Mouse (Mus musculus): ENCODE measurements around the gene Ccdc81. TPM values are rescaled to one million over a fixed set of nuclear protein-coding genes. Genes with fewer than 3 reads are reported as not detected.
A peak's percentile ranks its signal among the peaks of the same experiment; 100 is the strongest.

Ccdc81 gene
- polyA plus RNA-seq, 1 experiment from 2014 or later: not detected

DNA sequence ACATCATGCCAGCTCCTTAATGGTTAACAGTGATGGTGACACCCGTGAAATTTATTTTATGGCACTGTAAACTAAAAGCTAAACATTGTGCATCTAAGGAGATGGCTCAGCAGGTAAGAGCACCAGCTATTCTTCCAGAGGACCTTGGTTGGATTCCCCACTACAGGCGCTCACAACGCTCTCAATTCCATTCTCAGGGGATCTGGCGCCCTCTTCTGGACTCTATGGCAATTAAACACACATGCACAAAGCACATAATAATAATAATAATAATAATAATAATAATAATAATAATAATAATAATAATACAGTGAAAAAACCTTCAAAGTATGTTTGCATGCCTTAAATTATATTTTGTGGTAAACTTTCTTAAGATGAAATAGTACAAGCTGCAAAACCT, 11.6 kb downstream of the Ccdc81 start:
- ATAC-seq (ENCODE audit: insufficient number of reproducible peaks, insufficient read depth, low FRiP score, low read depth): no peak
- no peak overlapping the region for H3K4me2 ChIP-seq (replicated peaks; ENCODE audit: low read depth, low read length)
- WGBS: 38% methylated on average over 4 of the region's 4 CpGs

GRCm38 (mm10) chr7:89891412-89891811, 12.0 kb downstream of the Ccdc81 start:
- H3K9ac ChIP-seq (replicated peaks; ENCODE audit: low read depth, low read length): no peak overlapping the region
- WGBS: 82% methylated on average over 5 of the region's 5 CpGs

More for the DNA sequence above, 11.6 kb downstream of the Ccdc81 start:
- Histone ChIP-seq H3K9me3 (ENCODE audit: control insufficient read depth, low read depth, low read length) (no peaks in the 10 kb centered on the region), H3K27ac (ENCODE audit: low read length) (no peak overlapping the region), H3K4me1 (ENCODE audit: control insufficient read depth, insufficient read depth, low read length) (no peaks in the 10 kb centered on the region), H3K4me3 (ENCODE audit: low read depth, low read length) (no peak overlapping the region), H3K36me3 (ENCODE audit: control insufficient read depth, insufficient read depth, low read length) (no peaks in the 10 kb centered on the region), H3K27me3 (ENCODE audit: control insufficient read depth, insufficient read depth, low read length) (no peaks in the 10 kb centered on the region), H3K9ac (replicated peaks; ENCODE audit: low read depth, low read length) (no peak overlapping the region)

DNA sequence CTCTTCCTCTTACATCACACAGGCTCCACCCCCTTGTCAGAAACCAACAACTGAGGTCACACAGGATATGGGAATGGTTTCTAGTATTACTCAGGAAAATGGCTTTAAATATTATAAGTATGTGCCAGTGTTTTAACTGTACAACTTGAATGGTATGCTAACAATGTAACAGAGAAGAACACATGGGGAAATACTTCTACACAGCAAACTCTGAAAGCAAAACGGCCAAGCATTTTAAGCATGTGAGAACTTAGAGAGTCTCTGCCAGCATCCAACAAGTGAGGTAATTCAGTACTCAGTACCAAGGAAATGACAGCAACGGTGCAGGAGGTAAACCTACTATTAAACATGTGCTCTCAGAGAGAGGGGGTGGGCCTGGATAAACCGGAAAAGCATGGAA, 18.9 kb downstream of the Ccdc81 start:
- no peaks in the 10 kb centered on the region for H3K4me1 ChIP-seq (ENCODE audit: control insufficient read depth, insufficient read depth, low read length)
- H3K27me3 ChIP-seq (ENCODE audit: control insufficient read depth, insufficient read depth, low read length): no peaks in the 10 kb centered on the region
- WGBS: 48% methylated on average over 3 of the region's 3 CpGs
- no peak overlapping the region for H3K4me3 ChIP-seq (ENCODE audit: low read depth, low read length)
- H3K36me3 ChIP-seq (ENCODE audit: control insufficient read depth, insufficient read depth, low read length): no peaks in the 10 kb centered on the region
- H3K9me3 ChIP-seq (ENCODE audit: control insufficient read depth, low read depth, low read length): no peaks in the 10 kb centered on the region
- ATAC-seq (ENCODE audit: insufficient number of reproducible peaks, insufficient read depth, low FRiP score, low read depth): no peak
- H3K4me2 ChIP-seq (replicated peaks; ENCODE audit: low read depth, low read length): no peak overlapping the region
- no peak overlapping the region for H3K27ac ChIP-seq (ENCODE audit: low read length)
- no peak overlapping the region for H3K9ac ChIP-seq (replicated peaks; ENCODE audit: low read depth, low read length)

More at GRCm38 (mm10) chr7:89891412-89891811, 12.0 kb downstream of the Ccdc81 start:
- Histone ChIP-seq H3K4me1 (ENCODE audit: control insufficient read depth, insufficient read depth, low read length) (no peaks in the 10 kb centered on the region), H3K4me3 (ENCODE audit: low read depth, low read length) (no peak overlapping the region), H3K36me3 (ENCODE audit: control insufficient read depth, insufficient read depth, low read length) (no peaks in the 10 kb centered on the region), H3K4me2 (replicated peaks; ENCODE audit: low read depth, low read length) (no peak overlapping the region), H3K9me3 (ENCODE audit: control insufficient read depth, low read depth, low read length) (no peaks in the 10 kb centered on the region), H3K27me3 (ENCODE audit: control insufficient read depth, insufficient read depth, low read length) (no peaks in the 10 kb centered on the region), H3K27ac (ENCODE audit: low read length) (no peak overlapping the region)
- ATAC-seq (ENCODE audit: insufficient number of reproducible peaks, insufficient read depth, low FRiP score, low read depth): no peak

- no peak overlapping the region for H3K9ac ChIP-seq (replicated peaks; ENCODE audit: low read depth, low read length)
- H3K4me3 ChIP-seq (ENCODE audit: low read depth, low read length): no peak overlapping the region
- H3K36me3 ChIP-seq (ENCODE audit: control insufficient read depth, insufficient read depth, low read length): no peaks in the 10 kb centered on the region
- 67% methylated on average over 1 of the region's 1 CpGs for WGBS
- H3K27ac ChIP-seq (ENCODE audit: low read length): no peak overlapping the region
- no peak overlapping the region for H3K4me2 ChIP-seq (replicated peaks; ENCODE audit: low read depth, low read length)
- no peaks in the 10 kb centered on the region for H3K4me1 ChIP-seq (ENCODE audit: control insufficient read depth, insufficient read depth, low read length)
- no peaks in the 10 kb centered on the region for H3K9me3 ChIP-seq (ENCODE audit: control insufficient read depth, low read depth, low read length)
- no peaks in the 10 kb centered on the region for H3K27me3 ChIP-seq (ENCODE audit: control insufficient read depth, insufficient read depth, low read length)
- ATAC-seq (ENCODE audit: insufficient number of reproducible peaks, insufficient read depth, low FRiP score, low read depth): no peak
Observed at GRCm38 (mm10) chr7:89879686-89880085, 23.7 kb downstream of the Ccdc81 start.

DNA sequence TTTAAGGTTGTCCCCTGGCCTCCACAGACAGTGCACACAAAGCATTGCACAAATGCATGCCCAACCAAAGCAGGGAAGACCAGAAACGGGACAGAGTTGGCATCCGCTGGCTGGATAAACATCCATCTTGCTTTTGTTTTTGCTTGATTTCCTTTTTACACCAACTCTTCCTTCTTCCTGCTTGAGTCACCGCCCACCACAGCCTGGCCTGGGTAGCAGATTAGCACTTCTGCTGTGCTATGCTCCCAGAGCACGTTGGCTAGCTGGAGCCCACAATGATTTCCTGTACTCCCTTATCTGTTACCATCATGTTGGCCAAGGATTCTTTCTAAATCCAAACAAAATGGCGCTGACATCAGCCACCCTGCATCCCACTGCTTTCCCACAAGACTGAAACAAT, 36.2 kb downstream of the Ccdc81 start:
- no peaks in the 10 kb centered on the region for H3K4me1 ChIP-seq (ENCODE audit: control insufficient read depth, insufficient read depth, low read length)

DNA sequence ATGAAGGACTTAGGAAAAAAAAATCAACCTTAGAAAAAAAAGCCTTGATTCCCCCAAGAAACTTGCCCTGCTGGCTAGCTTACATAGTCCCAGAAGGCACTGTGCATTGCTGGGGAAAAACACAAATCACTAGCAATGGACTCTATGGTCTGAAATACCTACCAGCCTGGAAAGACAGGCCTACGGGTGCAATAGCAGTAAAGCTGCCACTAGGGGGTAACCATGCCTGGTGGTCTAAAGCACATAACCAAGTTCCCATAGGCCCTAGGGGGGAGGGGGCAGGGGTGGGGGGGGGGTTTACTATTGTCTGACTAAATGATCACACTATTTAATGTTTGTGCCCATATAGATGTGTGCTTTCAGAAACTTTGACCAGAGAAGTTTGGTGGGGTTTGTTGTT, 38.7 kb downstream of the Ccdc81 start:
- Histone ChIP-seq H3K4me1 (ENCODE audit: control insufficient read depth, insufficient read depth, low read length) (no peaks in the 10 kb centered on the region), H3K9ac (replicated peaks; ENCODE audit: low read depth, low read length) (no peak overlapping the region), H3K27me3 (ENCODE audit: control insufficient read depth, insufficient read depth, low read length) (no peaks in the 10 kb centered on the region), H3K36me3 (ENCODE audit: control insufficient read depth, insufficient read depth, low read length) (no peaks in the 10 kb centered on the region), H3K4me3 (ENCODE audit: low read depth, low read length) (no peak overlapping the region), H3K27ac (ENCODE audit: low read length) (no peak overlapping the region), H3K4me2 (replicated peaks; ENCODE audit: low read depth, low read length) (no peak overlapping the region), H3K9me3 (ENCODE audit: control insufficient read depth, low read depth, low read length) (no peaks in the 10 kb centered on the region)
- ATAC-seq (ENCODE audit: insufficient number of reproducible peaks, insufficient read depth, low FRiP score, low read depth): no peak
- 100% methylated on average over 1 of the region's 1 CpGs for WGBS

More for the DNA sequence above, 36.2 kb downstream of the Ccdc81 start:
- Histone ChIP-seq H3K4me2 (replicated peaks; ENCODE audit: low read depth, low read length) (no peak overlapping the region), H3K4me3 (ENCODE audit: low read depth, low read length) (no peak overlapping the region), H3K27ac (ENCODE audit: low read length) (no peak overlapping the region), H3K9me3 (ENCODE audit: control insufficient read depth, low read depth, low read length) (no peaks in the 10 kb centered on the region), H3K36me3 (ENCODE audit: control insufficient read depth, insufficient read depth, low read length) (no peaks in the 10 kb centered on the region), H3K27me3 (ENCODE audit: control insufficient read depth, insufficient read depth, low read length) (no peaks in the 10 kb centered on the region), H3K9ac (replicated peaks; ENCODE audit: low read depth, low read length) (no peak overlapping the region)
- WGBS: 73% methylated on average over 5 of the region's 5 CpGs
- no peak for ATAC-seq (ENCODE audit: insufficient number of reproducible peaks, insufficient read depth, low FRiP score, low read depth)

DNA sequence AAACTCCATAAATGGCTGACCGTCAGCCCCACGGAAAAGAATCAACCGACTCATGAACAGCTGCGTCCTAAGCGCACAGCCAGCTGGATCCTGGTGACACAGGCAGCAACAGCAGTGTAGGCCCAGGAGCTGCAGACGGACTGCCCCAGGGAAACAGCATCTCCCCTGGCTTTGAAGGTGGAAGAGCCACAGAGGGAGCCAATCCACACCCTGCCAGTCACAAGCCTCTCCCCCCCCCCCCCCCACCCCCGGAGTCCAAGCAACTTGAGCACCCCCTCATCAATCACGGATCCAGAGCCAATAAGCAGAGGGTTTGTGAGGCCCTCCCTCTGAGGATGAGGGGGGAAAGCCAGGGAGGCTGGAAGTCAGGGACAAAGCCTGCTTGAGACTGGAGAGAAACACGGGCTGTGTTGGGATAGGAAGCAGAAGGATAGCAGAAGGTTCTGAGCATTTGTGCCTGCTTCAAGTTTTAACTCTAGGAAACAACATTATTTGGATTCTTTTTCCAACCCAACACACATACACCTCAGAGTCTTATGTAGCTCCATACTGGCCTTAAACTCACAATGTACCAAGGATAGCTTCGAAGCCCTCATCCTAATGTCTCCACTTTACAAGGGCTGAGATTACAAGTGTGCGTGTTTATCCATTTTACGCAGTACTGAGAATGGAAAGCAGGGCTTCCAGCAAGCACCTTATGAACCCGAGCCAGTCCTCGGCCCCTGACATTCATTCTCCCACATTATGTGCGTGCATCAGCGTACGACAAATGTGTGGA, 46.8 kb downstream of the Ccdc81 start:
- ATAC-seq (ENCODE audit: insufficient number of reproducible peaks, insufficient read depth, low FRiP score, low read depth): 0 out of 2 replicates have a peak, but pooled peaks have one; percentile 58
- H3K9ac ChIP-seq (replicated peaks; ENCODE audit: low read depth, low read length): no peak overlapping the region; the same call in 1 of the 2 replicates
- no peak overlapping the region for H3K4me3 ChIP-seq (ENCODE audit: low read depth, low read length)
- no peak overlapping the region for H3K4me2 ChIP-seq (replicated peaks; ENCODE audit: low read depth, low read length)
- H3K4me1 ChIP-seq (ENCODE audit: control insufficient read depth, insufficient read depth, low read length): no peaks in the 10 kb centered on the region
- no peaks in the 10 kb centered on the region for H3K27me3 ChIP-seq (ENCODE audit: control insufficient read depth, insufficient read depth, low read length)
- no peaks in the 10 kb centered on the region for H3K9me3 ChIP-seq (ENCODE audit: control insufficient read depth, low read depth, low read length)
- H3K36me3 ChIP-seq (ENCODE audit: control insufficient read depth, insufficient read depth, low read length): no peaks in the 10 kb centered on the region
- WGBS: 49% methylated on average over 17 of the region's 17 CpGs
- H3K27ac ChIP-seq (ENCODE audit: low read length): no peak overlapping the region

DNA sequence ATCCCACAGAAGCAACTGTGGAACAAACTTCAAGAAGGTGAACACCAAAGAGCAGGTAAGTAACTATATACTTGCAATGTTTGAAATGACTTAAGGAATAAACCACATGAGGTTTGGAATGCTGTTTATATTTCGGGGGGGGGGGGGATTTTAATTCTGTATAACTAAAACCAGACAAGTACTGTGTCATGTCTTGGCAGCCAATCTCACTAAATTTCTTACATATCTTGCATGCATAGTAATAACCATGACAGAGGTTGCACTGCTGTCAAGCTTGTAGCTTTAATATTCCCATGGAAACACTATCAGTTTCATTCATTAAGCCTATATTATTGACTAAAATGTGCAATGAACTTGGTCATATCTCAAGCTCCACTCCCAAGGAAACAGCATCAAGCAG, 48.2 kb downstream of the Ccdc81 start:
- no peak for ATAC-seq (ENCODE audit: insufficient number of reproducible peaks, insufficient read depth, low FRiP score, low read depth)
- no peak overlapping the region for H3K9ac ChIP-seq (replicated peaks; ENCODE audit: low read depth, low read length)
- H3K4me3 ChIP-seq (ENCODE audit: low read depth, low read length): no peak overlapping the region
- 57% methylated on average over 1 of the region's 1 CpGs for WGBS
- H3K4me2 ChIP-seq (replicated peaks; ENCODE audit: low read depth, low read length): no peak overlapping the region
- no peaks in the 10 kb centered on the region for H3K27me3 ChIP-seq (ENCODE audit: control insufficient read depth, insufficient read depth, low read length)
- no peak overlapping the region for H3K27ac ChIP-seq (ENCODE audit: low read length)
- H3K4me1 ChIP-seq (ENCODE audit: control insufficient read depth, insufficient read depth, low read length): no peaks in the 10 kb centered on the region
- no peaks in the 10 kb centered on the region for H3K9me3 ChIP-seq (ENCODE audit: control insufficient read depth, low read depth, low read length)
- H3K36me3 ChIP-seq (ENCODE audit: control insufficient read depth, insufficient read depth, low read length): no peaks in the 10 kb centered on the region

DNA sequence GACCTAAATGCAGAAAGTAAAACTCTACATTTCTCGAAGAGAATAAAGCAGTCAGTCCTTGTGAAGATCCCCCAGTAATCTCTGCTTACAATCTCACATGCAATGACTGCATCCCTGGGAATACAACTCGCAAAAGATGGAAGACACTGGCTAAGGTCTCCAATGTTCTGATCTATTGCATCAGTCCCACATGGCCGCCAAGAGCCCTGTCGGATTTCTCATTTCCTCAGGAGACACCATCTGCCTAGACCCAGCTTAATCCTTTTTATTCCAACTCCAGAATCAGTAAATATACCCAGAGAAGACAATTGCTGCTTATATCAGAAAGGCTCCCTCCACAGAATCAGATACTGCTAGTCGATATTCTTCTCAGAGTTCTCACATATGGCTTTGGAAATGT, 50.3 kb downstream of the Ccdc81 start:
- Histone ChIP-seq H3K4me1 (ENCODE audit: control insufficient read depth, insufficient read depth, low read length) (no peaks in the 10 kb centered on the region), H3K27ac (ENCODE audit: low read length) (no peak overlapping the region), H3K4me2 (replicated peaks; ENCODE audit: low read depth, low read length) (no peak overlapping the region), H3K9ac (replicated peaks; ENCODE audit: low read depth, low read length) (no peak overlapping the region), H3K27me3 (ENCODE audit: control insufficient read depth, insufficient read depth, low read length) (no peaks in the 10 kb centered on the region), H3K36me3 (ENCODE audit: control insufficient read depth, insufficient read depth, low read length) (no peaks in the 10 kb centered on the region), H3K9me3 (ENCODE audit: control insufficient read depth, low read depth, low read length) (no peaks in the 10 kb centered on the region), H3K4me3 (ENCODE audit: low read depth, low read length) (no peak overlapping the region)
- ATAC-seq (ENCODE audit: insufficient number of reproducible peaks, insufficient read depth, low FRiP score, low read depth): no peak
- WGBS: 81% methylated on average over 5 of the region's 5 CpGs
